Mouse (Mus musculus): Measurements from ENCODE around the gene Otop2. TPM values are rescaled to one million over a fixed set of nuclear protein-coding genes. Genes with fewer than 3 reads are reported as not detected.

Otop2 gene
- polyA plus RNA-seq, 2 experiments = not detected

DNA sequence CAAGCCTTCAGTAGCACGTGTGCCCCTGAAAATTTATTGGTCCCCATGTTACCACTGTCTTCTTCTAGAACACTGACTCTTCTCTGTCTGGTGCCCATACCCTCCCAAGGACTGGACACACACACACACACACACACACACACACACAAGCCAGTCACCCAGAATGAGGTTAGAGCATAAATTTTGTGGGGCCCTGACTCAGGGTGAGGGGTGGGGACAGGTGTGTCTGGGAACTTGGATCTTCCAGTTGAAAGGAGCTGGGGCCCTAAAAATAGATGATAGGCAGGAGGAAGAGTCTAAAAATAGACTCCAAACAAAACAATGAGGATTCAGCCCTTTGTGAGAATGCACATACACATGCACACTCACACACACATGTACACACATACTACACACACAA is 1.8 kb downstream of the Otop2 start:
- TF ChIP-seq EP300 (IDR thresholded peaks at IDR 0.05; ENCODE audit: low read depth) (no peak), CTCF (IDR thresholded peaks at IDR 0.05; ENCODE audit: low read depth) (no peak)
- Histone ChIP-seq H3K4me1 (replicated peaks; ENCODE audit: control insufficient read depth in 2 of 2, insufficient read depth in 2 of 2, low read length in 1 of 2) (no peaks in the 10 kb centered on the region), H3K36me3 (replicated peaks; ENCODE audit: control insufficient read depth, insufficient read depth, low read depth) (no peaks in the 10 kb centered on the region), H3K9ac (replicated peaks) (no peak overlapping the region), H3K27me3 (ENCODE audit: control insufficient read depth, insufficient read depth, low read length) (no peaks in the 10 kb centered on the region), H3K4me2 (ENCODE audit: low read depth) (no peak overlapping the region), H3K4me3 (ENCODE audit: insufficient read depth in 1 of 2, low read depth in 2 of 2, low read length in 2 of 2) (no peak overlapping the region), H3K9me3 (ENCODE audit: control insufficient read depth, low read length) (no peaks in the 10 kb centered on the region), H3K27ac (no peak overlapping the region)
- 29% methylated on average over 1 of the region's 1 CpGs for WGBS (ENCODE audit: insufficient replicate concordance)
- ATAC-seq (ENCODE audit: insufficient read depth) (no peak), DNase-seq (ENCODE audit: low read depth in 3 of 3, low spot score in 3 of 3) (no peak)

DNA sequence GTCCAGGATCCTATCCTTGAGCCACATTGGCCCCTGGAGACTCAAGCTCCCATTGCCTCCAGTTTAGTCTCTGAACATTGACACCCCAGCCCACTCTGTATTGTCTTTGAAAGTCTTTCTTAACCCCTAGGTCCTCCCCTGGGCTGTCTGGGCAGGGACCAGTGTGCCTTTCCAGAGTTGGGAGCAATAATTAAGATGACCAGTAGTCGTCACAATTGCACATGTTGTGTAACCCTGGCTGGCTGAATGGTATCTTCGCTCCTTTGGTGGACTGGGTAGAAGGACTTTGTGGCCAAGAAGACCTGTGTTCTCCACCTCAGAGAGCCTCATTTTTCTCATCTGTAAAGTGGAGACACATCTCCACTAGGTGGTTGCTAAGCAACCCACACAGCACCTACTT is 7.3 kb downstream of the Otop2 start:
- no peak overlapping the region for H3K4me2 ChIP-seq (ENCODE audit: low read depth)
- no peak overlapping the region for H3K9ac ChIP-seq (replicated peaks)
- DNase-seq (ENCODE audit: low read depth in 3 of 3, low spot score in 3 of 3) (no peak), ATAC-seq (ENCODE audit: insufficient read depth) (no peak)
- peaks cover 27% of the 10 kb centered on the region for H3K27me3 ChIP-seq (ENCODE audit: control insufficient read depth, insufficient read depth, low read length)
- no peaks in the 10 kb centered on the region for H3K9me3 ChIP-seq (ENCODE audit: control insufficient read depth, low read length)
- H3K4me3 ChIP-seq (ENCODE audit: insufficient read depth in 1 of 2, low read depth in 2 of 2, low read length in 2 of 2) = no peak overlapping the region
- H3K27ac ChIP-seq = no peak overlapping the region
- WGBS (ENCODE audit: insufficient replicate concordance) = 22% methylated on average over 2 of the region's 2 CpGs
- no peaks in the 10 kb centered on the region for H3K4me1 ChIP-seq (replicated peaks; ENCODE audit: control insufficient read depth in 2 of 2, insufficient read depth in 2 of 2, low read length in 1 of 2)
- TF ChIP-seq EP300 (IDR thresholded peaks at IDR 0.05; ENCODE audit: low read depth) = no peak
- peak; percentile 32 for TF ChIP-seq CTCF (IDR thresholded peaks at IDR 0.05; ENCODE audit: low read depth)
- H3K36me3 ChIP-seq (replicated peaks; ENCODE audit: control insufficient read depth, insufficient read depth, low read depth) = no peaks in the 10 kb centered on the region

DNA sequence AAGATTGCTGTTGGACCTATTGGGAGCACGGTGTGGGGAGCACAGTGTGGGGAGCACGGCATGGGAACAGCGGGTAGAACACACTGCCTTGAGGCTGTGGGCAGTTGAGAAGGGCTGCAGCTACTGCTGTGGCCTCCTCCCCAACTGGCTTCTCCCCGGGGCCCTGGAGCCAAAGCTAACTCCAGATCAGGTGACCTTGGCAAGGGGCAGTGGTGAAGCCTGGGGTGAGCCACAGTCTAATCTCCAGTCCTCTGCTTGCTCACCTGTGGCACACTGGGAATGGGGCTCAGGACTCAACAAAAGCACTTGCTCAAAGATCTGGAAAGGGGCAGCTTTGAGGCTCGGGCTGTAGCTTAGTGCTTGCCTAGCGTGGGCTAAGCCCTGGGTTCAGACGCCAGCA is 10.2 kb downstream of the Otop2 start:
- no peak overlapping the region for H3K4me3 ChIP-seq (ENCODE audit: insufficient read depth in 1 of 2, low read depth in 2 of 2, low read length in 2 of 2)
- no peak for ATAC-seq (ENCODE audit: insufficient read depth)
- no peak overlapping the region for H3K27ac ChIP-seq
- no peak for TF ChIP-seq EP300 (IDR thresholded peaks at IDR 0.05; ENCODE audit: low read depth)
- no peak for TF ChIP-seq CTCF (IDR thresholded peaks at IDR 0.05; ENCODE audit: low read depth)
- no peak for DNase-seq (ENCODE audit: low read depth in 3 of 3, low spot score in 3 of 3)
- no peaks in the 10 kb centered on the region for H3K4me1 ChIP-seq (replicated peaks; ENCODE audit: control insufficient read depth in 2 of 2, insufficient read depth in 2 of 2, low read length in 1 of 2)
- H3K27me3 ChIP-seq (ENCODE audit: control insufficient read depth, insufficient read depth, low read length) = peaks cover 53% of the 10 kb centered on the region
- H3K9me3 ChIP-seq (ENCODE audit: control insufficient read depth, low read length) = no peaks in the 10 kb centered on the region
- no peak overlapping the region for H3K9ac ChIP-seq (replicated peaks)
- no peak overlapping the region for H3K4me2 ChIP-seq (ENCODE audit: low read depth)
- H3K36me3 ChIP-seq (replicated peaks; ENCODE audit: control insufficient read depth, insufficient read depth, low read depth) = no peaks in the 10 kb centered on the region
- 39% methylated on average over 7 of the region's 7 CpGs for WGBS (ENCODE audit: insufficient replicate concordance)

DNA sequence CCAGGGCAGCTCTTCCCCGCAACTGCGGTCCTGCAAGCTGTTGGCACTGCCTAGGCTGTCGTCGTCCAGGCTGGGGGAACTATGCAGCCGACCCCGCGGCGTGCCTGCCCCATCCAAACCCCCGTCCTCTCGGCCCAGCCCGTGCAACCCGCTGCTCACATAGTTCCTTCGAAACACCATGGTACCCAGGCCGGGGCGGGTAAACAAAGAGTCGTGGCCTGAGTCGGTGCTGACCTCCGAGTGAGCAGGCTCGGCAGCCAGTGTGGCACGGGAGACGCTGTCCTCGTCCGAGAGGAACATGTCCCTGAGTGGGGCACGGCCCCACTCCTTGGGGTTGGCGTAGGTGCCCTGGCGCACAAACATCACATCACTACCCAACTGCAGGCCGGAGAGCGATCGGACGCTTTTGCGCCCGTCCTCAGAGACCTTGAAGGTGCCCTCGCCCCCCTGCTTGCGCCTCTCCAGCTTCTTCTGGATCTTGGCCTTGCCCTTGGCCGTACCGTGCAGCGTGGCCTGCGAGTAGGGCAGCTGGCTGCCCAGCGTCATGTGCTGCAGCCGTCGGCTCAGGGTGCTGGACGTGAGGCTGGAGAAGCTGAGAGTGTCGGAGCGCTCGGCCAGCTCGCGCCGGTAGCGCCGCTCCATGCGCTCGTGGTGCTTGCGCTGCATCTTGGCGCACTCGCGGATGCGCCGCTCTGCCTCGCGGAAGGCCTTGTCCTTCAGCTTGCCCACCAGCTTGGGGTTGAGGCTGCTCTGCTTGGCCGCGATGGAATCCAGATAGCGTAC is 11.5 kb downstream of the Otop2 start:
- ATAC-seq (ENCODE audit: insufficient read depth) = no peak
- no peak for TF ChIP-seq CTCF (IDR thresholded peaks at IDR 0.05; ENCODE audit: low read depth)
- no peak for TF ChIP-seq EP300 (IDR thresholded peaks at IDR 0.05; ENCODE audit: low read depth)
- no peaks in the 10 kb centered on the region for H3K36me3 ChIP-seq (replicated peaks; ENCODE audit: control insufficient read depth, insufficient read depth, low read depth)
- H3K27ac ChIP-seq = no peak overlapping the region
- H3K4me3 ChIP-seq (ENCODE audit: insufficient read depth in 1 of 2, low read depth in 2 of 2, low read length in 2 of 2) = no peak overlapping the region
- H3K9me3 ChIP-seq (ENCODE audit: control insufficient read depth, low read length) = no peaks in the 10 kb centered on the region
- H3K9ac ChIP-seq (replicated peaks) = no peak overlapping the region
- 6% methylated on average over 63 of the region's 63 CpGs for WGBS (ENCODE audit: insufficient replicate concordance)
- H3K4me1 ChIP-seq (replicated peaks; ENCODE audit: control insufficient read depth in 2 of 2, insufficient read depth in 2 of 2, low read length in 1 of 2) = no peaks in the 10 kb centered on the region
- DNase-seq (ENCODE audit: low read depth in 3 of 3, low spot score in 3 of 3) = no peak
- no peak overlapping the region for H3K4me2 ChIP-seq (ENCODE audit: low read depth)
- H3K27me3 ChIP-seq (ENCODE audit: control insufficient read depth, insufficient read depth, low read length) = peaks cover 65% of the 10 kb centered on the region

DNA sequence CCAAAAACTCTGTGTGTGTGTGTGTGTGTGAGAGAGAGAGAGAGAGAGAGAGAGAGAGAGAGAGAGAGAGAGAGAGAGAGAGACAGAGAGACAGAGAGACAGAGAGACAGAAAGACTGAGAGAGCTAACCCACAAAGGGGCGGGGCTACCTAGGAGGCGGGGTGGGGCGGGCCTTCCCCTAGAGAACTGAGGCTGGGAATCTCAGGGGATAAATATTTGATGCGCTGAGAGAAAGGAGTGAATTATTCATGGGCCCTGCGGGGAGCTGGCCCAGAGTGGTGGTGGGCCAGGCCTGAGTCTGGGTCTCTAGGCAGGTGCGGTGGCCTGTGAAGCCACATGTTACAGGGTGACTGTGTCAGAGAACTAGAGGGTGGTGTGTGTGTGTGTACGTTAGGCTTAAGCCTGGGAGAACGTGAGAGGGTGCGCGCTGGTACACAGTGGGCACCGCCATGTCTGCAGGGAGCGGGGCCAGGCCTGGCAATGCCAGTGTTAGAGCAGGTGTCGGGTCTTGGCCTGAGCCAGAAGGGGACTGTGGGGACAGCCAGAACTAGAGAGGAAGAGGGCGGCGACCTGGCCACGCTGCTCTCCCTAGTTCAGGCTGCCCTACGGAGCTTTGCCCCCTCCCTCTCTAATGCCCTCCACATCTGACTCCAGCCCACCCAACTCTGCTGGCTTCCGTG is 12.9 kb downstream of the Otop2 start:
- no peaks in the 10 kb centered on the region for H3K4me1 ChIP-seq (replicated peaks; ENCODE audit: control insufficient read depth in 2 of 2, insufficient read depth in 2 of 2, low read length in 1 of 2)
- H3K36me3 ChIP-seq (replicated peaks; ENCODE audit: control insufficient read depth, insufficient read depth, low read depth) = no peaks in the 10 kb centered on the region
- H3K27ac ChIP-seq = no peak overlapping the region
- ATAC-seq (ENCODE audit: insufficient read depth) = no peak
- no peak for DNase-seq (ENCODE audit: low read depth in 3 of 3, low spot score in 3 of 3)
- no peaks in the 10 kb centered on the region for H3K9me3 ChIP-seq (ENCODE audit: control insufficient read depth, low read length)
- H3K9ac ChIP-seq (replicated peaks) = no peak overlapping the region
- H3K27me3 ChIP-seq (ENCODE audit: control insufficient read depth, insufficient read depth, low read length) = peaks cover 69% of the 10 kb centered on the region
- H3K4me3 ChIP-seq (ENCODE audit: insufficient read depth in 1 of 2, low read depth in 2 of 2, low read length in 2 of 2) = no peak overlapping the region
- WGBS (ENCODE audit: insufficient replicate concordance) = 4% methylated on average over 17 of the region's 18 CpGs
- no peak for TF ChIP-seq CTCF (IDR thresholded peaks at IDR 0.05; ENCODE audit: low read depth)
- no peak for TF ChIP-seq EP300 (IDR thresholded peaks at IDR 0.05; ENCODE audit: low read depth)
- no peak overlapping the region for H3K4me2 ChIP-seq (ENCODE audit: low read depth)
